Mouse (Mus musculus) cortical plate, adult 2 months (tissue): ENCODE measurements around the gene Nt5c1a.

Source experiments
- CTCF ChIP-seq: fragments of 200-500 bp; IDR thresholded peaks from 2 replicates; pipeline ENCODE4 v1.5.1; 2011; ENCODE audit warnings: mild to moderate bottlenecking, control low read depth, low read length; ENCODE audit not compliant: insufficient read depth; ENCODE audit errors: extremely low read depth
- POLR2A ChIP-seq: fragments of 200-500 bp; IDR thresholded peaks from 2 replicates; pipeline ENCODE4 v1.6.1; 2011; ENCODE audit warnings: mild to moderate bottlenecking, low read length, control low read depth; ENCODE audit not compliant: insufficient read depth; ENCODE audit errors: extremely low read depth

GRCm38 (mm10) chr4:123236431-123237031, 35.2 kb downstream of the Nt5c1a start:
- TF ChIP-seq CTCF, result no peak
- TF ChIP-seq POLR2A, result no peak
